Mouse (Mus musculus) E14TG2a.4 (cell line): ENCODE results near the gene Eno1.
A peak's percentile ranks its signal among the peaks of the same experiment; 100 is the strongest.

Experiments
- CTCF ChIP-seq: conservative IDR thresholded peaks from 2 replicates; pipeline ENCODE4 v1.5.1; 2014; ENCODE audit warnings: low read length
- NANOG ChIP-seq: IDR thresholded peaks from 2 replicates; pipeline ENCODE4 v1.6.1; 2014; ENCODE audit warnings: borderline replicate concordance, low read length, mixed read lengths
- POU5F1 ChIP-seq: IDR thresholded peaks from 2 replicates; pipeline ENCODE4 v1.6.1; 2014; ENCODE audit warnings: low read length, borderline replicate concordance

DNA sequence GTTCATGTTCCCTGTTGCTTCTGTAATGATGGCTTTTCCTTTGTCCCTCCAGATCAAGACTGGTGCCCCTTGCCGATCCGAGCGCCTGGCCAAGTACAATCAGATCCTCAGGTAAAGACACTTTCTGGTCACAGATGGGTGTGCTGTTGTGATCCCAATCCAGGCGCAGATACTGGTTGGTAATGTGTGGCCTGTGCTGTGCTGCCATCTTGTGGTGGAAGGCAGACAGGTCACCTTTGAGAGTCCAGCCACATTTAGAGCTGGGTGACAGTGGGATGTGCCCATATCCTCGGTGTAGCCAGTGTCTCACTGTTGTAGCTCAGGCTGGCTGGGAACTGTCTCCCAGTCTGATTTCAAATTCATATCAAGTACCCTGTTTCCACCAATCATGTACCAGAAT, 11.5 kb downstream of the Eno1 start:
- TF ChIP-seq NANOG (no peak), CTCF (peak; percentile 90), POU5F1 (no peak)
